Mouse (Mus musculus) CH12.LX (cell line): ENCODE data around the gene Atp5j. TPM values are rescaled to one million over a fixed set of nuclear protein-coding genes. Genes with fewer than 3 reads are reported as not detected.

Experiments used
- DNase-seq: peaks from one replicate; pipeline ENCODE4 v3.0.0-alpha.2; 2013; ENCODE audit errors: extremely low read depth
- H3K27ac ChIP-seq: 2 replicates; pipeline ENCODE4 v1.5.1; 2012; ENCODE audit warnings: low read depth, mild to moderate bottlenecking, control low read depth, moderate library complexity; ENCODE audit not compliant: insufficient read depth
- H3K27me3 ChIP-seq: replicated peaks from 2 replicates; pipeline ENCODE3; 2012; ENCODE audit warnings: inconsistent platforms
- H3K36me3 ChIP-seq, 2 experiments: replicated peaks in 1 of 2; 2 replicates each; pipeline versions ENCODE3 to v1.6.1; 2012; ENCODE audit warnings: inconsistent platforms in 1 of 2, low read length in 1 of 2, mild to moderate bottlenecking in 1 of 2, mixed read lengths in 1 of 2, moderate library complexity in 1 of 2; ENCODE audit not compliant: control insufficient read depth in 1 of 2, insufficient read depth in 1 of 2
- H3K4me1 ChIP-seq, 2 experiments: 2 replicates each; pipeline ENCODE4 v1.6.1; 2012; ENCODE audit warnings: inconsistent platforms in 1 of 2, moderate library complexity in 1 of 2; ENCODE audit not compliant: insufficient read depth in 2 of 2, control insufficient read depth in 1 of 2
- H3K4me2 ChIP-seq: 2 replicates; pipeline ENCODE4 v1.6.1; 2012; ENCODE audit warnings: low read depth, mild to moderate bottlenecking, control low read depth; ENCODE audit not compliant: poor library complexity, insufficient read depth, severe bottlenecking
- H3K4me3 ChIP-seq, 3 experiments: fragments of 150-350 bp in 1 of 3; sonication (generic) in 1 of 3; replicated peaks in 1 of 3; 2 replicates each; pipeline versions ENCODE3 to v1.5.1; 2011 to 2012; ENCODE audit warnings: low read depth in 2 of 3, low read length in 2 of 3, mild to moderate bottlenecking in 2 of 3, moderate library complexity in 2 of 3, control low read depth in 1 of 3, improper control_type of control experiment in 1 of 3, inconsistent platforms in 1 of 3, mixed read lengths in 1 of 3; ENCODE audit not compliant: poor library complexity in 1 of 3
- H3K79me2 ChIP-seq: replicated peaks from 2 replicates; pipeline ENCODE4 v1.6.1; 2012; ENCODE audit warnings: mild to moderate bottlenecking, moderate library complexity; ENCODE audit not compliant: control insufficient read depth, poor library complexity, insufficient read depth, severe bottlenecking; ENCODE audit errors: extremely low read depth
- H3K9ac ChIP-seq: 2 replicates; pipeline ENCODE4 v1.6.1; 2012; ENCODE audit warnings: low read depth, mild to moderate bottlenecking, control low read depth, moderate library complexity; ENCODE audit not compliant: insufficient read depth
- H3K9me3 ChIP-seq: replicated peaks from 2 replicates; pipeline ENCODE3; 2012; ENCODE audit warnings: low read length, inconsistent platforms, mixed read lengths
- CHD1 ChIP-seq: IDR thresholded peaks from 2 replicates; pipeline ENCODE4 v1.6.1; 2012; ENCODE audit warnings: low read depth, low read length, improper control_type of control experiment, inconsistent platforms
- CHD2 ChIP-seq: IDR thresholded peaks from 2 replicates; pipeline ENCODE4 v1.6.1; 2011; ENCODE audit warnings: low read length, improper control_type of control experiment
- ELF1 ChIP-seq: IDR thresholded peaks from 2 replicates; pipeline ENCODE4 v1.6.1; 2014; ENCODE audit warnings: low read depth, mild to moderate bottlenecking, inconsistent platforms, low read length, improper control_type of control experiment
- HCFC1 ChIP-seq: IDR thresholded peaks from 2 replicates; pipeline ENCODE4 v1.6.1; 2012; ENCODE audit warnings: low read depth, mild to moderate bottlenecking, inconsistent platforms, low read length, improper control_type of control experiment
- IRF4 ChIP-seq: IDR thresholded peaks from 2 replicates; pipeline ENCODE4 v1.6.1; 2014; ENCODE audit warnings: low read depth, mild to moderate bottlenecking, inconsistent platforms, low read length, improper control_type of control experiment
- JUND ChIP-seq: conservative IDR thresholded peaks from 2 replicates; pipeline ENCODE4 v1.6.1; 2011; ENCODE audit warnings: low read depth, low read length, improper control_type of control experiment
- KAT2A ChIP-seq: IDR thresholded peaks from 2 replicates; pipeline ENCODE4 v1.6.1; 2012; ENCODE audit warnings: low read length, improper control_type of control experiment, inconsistent platforms; ENCODE audit not compliant: insufficient replicate concordance
- MAZ ChIP-seq: IDR thresholded peaks from 2 replicates; pipeline ENCODE4 v1.6.1; 2012; ENCODE audit warnings: low read depth, mild to moderate bottlenecking, inconsistent platforms, low read length, improper control_type of control experiment, moderate library complexity
- MEF2A ChIP-seq: IDR thresholded peaks from 2 replicates; pipeline ENCODE4 v1.6.1; 2014; ENCODE audit warnings: low read depth, mild to moderate bottlenecking, inconsistent platforms, low read length, improper control_type of control experiment, borderline replicate concordance
- MXI1 ChIP-seq: IDR thresholded peaks from 2 replicates; pipeline ENCODE4 v1.6.1; 2011; ENCODE audit warnings: mild to moderate bottlenecking, low read depth, low read length, improper control_type of control experiment
- NELFE ChIP-seq: IDR thresholded peaks from 2 replicates; pipeline ENCODE4 v1.6.1; 2011; ENCODE audit warnings: low read depth, low read length, improper control_type of control experiment
- PAX5 ChIP-seq: IDR thresholded peaks from 2 replicates; pipeline ENCODE4 v1.6.1; 2012; ENCODE audit warnings: low read length, inconsistent platforms, mixed read lengths
- SMC3 ChIP-seq: IDR thresholded peaks from 2 replicates; pipeline ENCODE4 v1.6.1; 2011; ENCODE audit warnings: low read depth, low read length, improper control_type of control experiment
- ZC3H11A ChIP-seq: IDR thresholded peaks from 2 replicates; pipeline ENCODE4 v1.6.1; 2012; ENCODE audit warnings: low read depth, mild to moderate bottlenecking, inconsistent platforms, low read length, improper control_type of control experiment
- dilution Hi-C: fragments of 300-500 bp; cut with MboI; formaldehyde crosslinking; loops from 2 replicates; pipeline ENCODE4 v1.14.3; 2020; ENCODE audit warnings: low sequenced_read_pairs; ENCODE audit not compliant: extremely low pct_unique_long_range_greater_than_20kb, extremely low pct_ligation_motif_present
- in situ Hi-C: fragments of 300-500 bp; cut with MboI; formaldehyde crosslinking; loops from 3 replicates; pipeline ENCODE4 v1.14.3; 2019; ENCODE audit warnings: low sequenced_read_pairs, low pct_ligation_motif_present, low pct_unique_long_range_greater_than_20kb, mixed read lengths
- polyA plus RNA-seq: library from polyadenylated mRNA; unstranded; fragments of >175 nt; gene quantifications from 2 replicates; pipeline ENCODE4 v1.2.1, GENCODE M21; 2012; ENCODE audit warnings: low read depth; ENCODE audit not compliant: insufficient read length
- total RNA-seq, 2 experiments: library from RNA; depleted of rRNA; stranded (reverse); fragments of 300-350 nt in 1 of 2; fragments of >200 nt in 1 of 2; gene quantifications; 2 replicates each; pipeline ENCODE4 v1.2.3; 2012 to 2014

Gene Atp5j
- 223 and 264 TPM in 2 replicates for total RNA-seq (2012; rRNA removed)
- total RNA-seq (2014; rRNA removed): 277 and 315 TPM in 2 replicates
- polyA plus RNA-seq: 485 and 620 TPM in 2 replicates

DNA sequence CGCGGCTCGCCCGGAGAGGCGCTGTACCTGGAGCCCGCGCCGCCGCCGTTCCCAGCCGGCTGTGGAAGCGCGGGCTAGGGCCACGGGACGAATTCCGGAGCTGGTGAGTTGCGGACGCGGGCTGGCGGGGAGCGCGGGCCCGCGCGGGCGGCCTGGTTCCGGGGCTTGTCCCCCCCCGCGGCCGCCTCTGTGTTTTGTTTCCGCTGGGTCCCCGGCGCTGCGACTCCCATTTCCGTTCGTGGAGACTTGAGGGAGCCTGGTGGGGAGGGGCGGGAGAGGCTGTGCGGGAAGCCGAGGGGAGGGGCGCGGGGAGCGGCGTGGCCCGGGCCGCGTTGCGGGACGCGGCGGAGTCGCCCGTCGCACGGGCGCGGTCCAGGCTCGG is at the start of gene Atp5j:
Atp5j (minus strand) TSS at position 185 of the 382 bp plus-strand sequence.
- Histone ChIP-seq H3K4me1 (peaks cover 8 to 46% of the 10 kb centered on the region in 2 experiments), H3K27ac (peak within 1 kb of the TSS; percentile 85), H3K9ac (peak within 1 kb of the TSS; percentile 98), H3K4me2 (peak within 1 kb of the TSS; percentile 33), H3K79me2 (peaks cover 64% of the 10 kb centered on the region), H3K4me3 (peak within 1 kb of the TSS; percentile 77 to 89 (median 87)), H3K36me3 (peaks cover 27 to 56% of the 10 kb centered on the region in 2 experiments), H3K9me3 (no peaks in the 10 kb centered on the region), H3K27me3 (no peaks in the 10 kb centered on the region)
- TF ChIP-seq IRF4 (peak; percentile 60; the same call in 1 of the 2 replicates), MEF2A (0 out of 2 replicates have a peak, but pooled peaks have one; percentile 50), ELF1 (peak; percentile 69), HCFC1 (peak; percentile 60), NELFE (peak; percentile 63; the same call in 1 of the 2 replicates), KAT2A (0 out of 2 replicates have a peak, but pooled peaks have one; percentile 70), JUND (no peak), CHD2 (peak; percentile 35), SMC3 (no peak), MXI1 (no peak), MAZ (peak; percentile 85; the same call in 1 of the 2 replicates)
- in situ Hi-C loops: loop anchor here (10.0 to 25.0 kb wide), 2 partner anchors 101 to 248 kb away; partner anchors contain the start of gene Mrpl39
- peak; percentile 66 for DNase-seq
- dilution Hi-C loops: no loop called here

GRCm38 (mm10) chr16:84884572-84884971 is 49.1 kb upstream of the Atp5j start:
- Histone ChIP-seq H3K27me3 (no peaks in the 10 kb centered on the region), H3K4me1 (peaks cover 0 to 6% of the 10 kb centered on the region in 2 experiments; a peak in 1 of 4 replicates), H3K36me3 (no peaks in the 10 kb centered on the region), H3K4me2 (no peak overlapping the region), H3K79me2 (no peaks in the 10 kb centered on the region), H3K9ac (no peak overlapping the region)
- dilution Hi-C loops: no loop called here
- no peak for DNase-seq
- TF ChIP-seq ZC3H11A (no peak), PAX5 (no peak), CHD1 (no peak)
- TF ChIP-seq, all 38 proteins: peak for 0
- in situ Hi-C loops: loop anchor here (25.0 kb wide), 1 partner anchor 803 kb away; no protein-coding TSS in a partner anchor
- H3K27ac ChIP-seq: no peak overlapping the region
- H3K4me3 ChIP-seq: no peak overlapping the region
- no peaks in the 10 kb centered on the region for H3K9me3 ChIP-seq
